Mouse (Mus musculus) erythroblast, embryonic 14.5 days (primary cell): ENCODE measurements around the gene Zfp64.

Source experiments
- GATA1 ChIP-seq: IDR thresholded peaks from 2 replicates; pipeline ENCODE4 v1.6.1; 2012; ENCODE audit warnings: low read length, inconsistent platforms, mixed read lengths
- TAL1 ChIP-seq: IDR thresholded peaks from 3 replicates; pipeline ENCODE4 v1.6.1; 2012; ENCODE audit warnings: low read length, inconsistent platforms, mixed read lengths

DNA sequence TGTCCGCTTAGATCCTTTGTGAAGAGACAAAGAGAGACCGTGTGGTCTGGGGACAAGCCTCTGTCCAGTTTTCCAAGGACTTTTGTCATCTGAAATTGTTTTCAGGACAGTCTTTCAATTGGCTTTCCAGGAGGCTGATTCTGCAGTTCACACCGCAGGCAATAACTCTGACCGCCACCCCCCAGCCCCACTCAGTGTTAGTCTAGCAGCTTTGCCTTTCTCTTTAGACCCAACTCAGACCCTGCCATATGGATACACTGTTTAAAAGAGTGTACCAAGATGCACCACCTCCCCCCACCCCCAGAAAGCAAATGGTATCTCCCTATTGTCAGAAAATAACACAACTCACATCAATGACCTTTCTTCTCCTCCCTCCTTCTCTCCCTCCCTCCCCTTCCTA, 35.6 kb upstream of the Zfp64 start:
- TF ChIP-seq GATA1 (no peak), TAL1 (no peak)
